Mouse (Mus musculus) CD4-positive, CD25-positive, alpha-beta regulatory T cell, adult 4 months (primary cell): ENCODE measurements around the gene Btg4. TPM values are rescaled to one million over a fixed set of nuclear protein-coding genes. Genes with fewer than 3 reads are reported as not detected.
"Not testable (repeated sequence)": the region's sequence is repeated elsewhere in the genome, so short reads cannot be mapped to it uniquely, and the experiment has no call there.

Source experiments
- ATAC-seq: one replicate; pipeline ENCODE4 v1.8.0; 2017
- polyA plus RNA-seq, 2 experiments: library from polyadenylated mRNA; unstranded; fragments of 100-300 nt; shearing (Covaris generic); gene quantifications; one replicate each; pipeline ENCODE4 v1.2.1; 2017

Gene Btg4
- polyA plus RNA-seq, 2 experiments from 2014 or later = not detected

DNA sequence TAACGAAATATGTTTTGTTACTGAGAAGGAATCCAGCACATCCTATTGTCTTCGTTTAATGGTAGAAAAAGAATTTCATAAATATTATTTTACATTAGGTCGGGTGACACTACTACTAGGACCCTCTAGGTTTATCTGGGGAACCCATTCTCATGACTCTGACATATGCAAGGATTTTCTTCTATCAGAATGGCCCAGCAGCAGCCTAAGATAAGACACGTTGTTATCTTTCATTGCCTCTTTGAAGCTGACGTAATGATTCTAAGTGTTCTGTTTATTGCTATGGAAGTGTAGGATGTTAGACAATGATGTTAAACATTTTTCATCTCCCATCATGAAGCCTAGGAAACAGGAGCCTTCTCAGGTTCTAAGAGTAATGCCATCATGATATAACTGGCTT lies 33.0 kb downstream of the Btg4 start:
- no peak for ATAC-seq

DNA sequence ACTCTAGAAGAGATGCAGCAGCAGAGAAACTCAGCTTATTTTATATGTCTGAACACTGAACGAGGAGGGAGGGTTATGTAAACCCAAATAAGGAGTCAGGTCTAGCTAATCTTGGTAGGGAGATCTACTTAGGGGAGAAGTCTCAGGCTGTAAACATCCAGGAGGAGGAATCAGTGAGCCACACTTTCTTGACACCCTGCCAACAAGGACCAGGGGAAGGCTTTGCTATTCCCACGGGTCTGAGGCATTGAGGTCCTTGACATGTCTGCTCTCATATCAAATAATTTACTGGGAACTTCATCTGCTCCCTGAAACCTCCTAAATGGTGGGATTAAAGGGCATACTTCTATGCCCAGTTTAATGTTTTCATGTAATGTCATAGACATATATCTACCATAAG lies 35.6 kb downstream of the Btg4 start:
- no peak for ATAC-seq

DNA sequence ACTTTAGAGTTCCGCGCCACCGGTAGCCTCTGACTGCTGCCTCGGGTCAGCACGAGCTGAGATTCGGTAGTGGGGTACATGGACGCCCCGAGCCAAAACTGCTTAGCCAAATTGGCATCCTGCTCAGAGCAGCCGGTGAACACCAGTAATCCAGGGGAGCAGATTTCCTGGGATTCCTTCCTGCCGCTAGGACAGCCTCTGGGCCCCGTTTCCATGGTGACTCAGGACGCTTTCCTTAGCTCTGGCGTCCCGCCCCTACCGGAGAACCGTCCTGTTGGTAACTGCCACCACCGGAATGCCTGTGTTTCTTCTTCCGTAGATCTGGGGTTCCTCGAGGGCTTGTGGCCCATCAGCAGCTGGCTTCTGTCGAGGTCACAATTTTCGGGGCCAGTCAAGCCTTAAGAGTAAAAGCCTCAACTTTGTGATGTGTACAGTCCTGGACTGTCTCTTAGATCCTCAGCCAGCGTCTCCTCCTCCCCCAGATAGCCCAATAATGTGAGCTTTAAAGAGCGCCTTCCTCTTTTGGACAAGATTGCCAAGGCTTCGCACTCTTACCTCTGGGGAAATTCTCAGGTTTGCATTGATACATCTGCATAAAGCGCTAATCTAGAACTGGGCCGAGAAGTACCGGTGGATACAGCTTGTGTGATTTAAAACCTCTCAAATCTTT lies 41.2 kb downstream of the Btg4 start, which contains the start of gene 4833427G06Rik:
TSS of gene 4833427G06Rik (minus strand) at position 323 of the 670 bp plus-strand sequence.
- ATAC-seq = no peak

DNA sequence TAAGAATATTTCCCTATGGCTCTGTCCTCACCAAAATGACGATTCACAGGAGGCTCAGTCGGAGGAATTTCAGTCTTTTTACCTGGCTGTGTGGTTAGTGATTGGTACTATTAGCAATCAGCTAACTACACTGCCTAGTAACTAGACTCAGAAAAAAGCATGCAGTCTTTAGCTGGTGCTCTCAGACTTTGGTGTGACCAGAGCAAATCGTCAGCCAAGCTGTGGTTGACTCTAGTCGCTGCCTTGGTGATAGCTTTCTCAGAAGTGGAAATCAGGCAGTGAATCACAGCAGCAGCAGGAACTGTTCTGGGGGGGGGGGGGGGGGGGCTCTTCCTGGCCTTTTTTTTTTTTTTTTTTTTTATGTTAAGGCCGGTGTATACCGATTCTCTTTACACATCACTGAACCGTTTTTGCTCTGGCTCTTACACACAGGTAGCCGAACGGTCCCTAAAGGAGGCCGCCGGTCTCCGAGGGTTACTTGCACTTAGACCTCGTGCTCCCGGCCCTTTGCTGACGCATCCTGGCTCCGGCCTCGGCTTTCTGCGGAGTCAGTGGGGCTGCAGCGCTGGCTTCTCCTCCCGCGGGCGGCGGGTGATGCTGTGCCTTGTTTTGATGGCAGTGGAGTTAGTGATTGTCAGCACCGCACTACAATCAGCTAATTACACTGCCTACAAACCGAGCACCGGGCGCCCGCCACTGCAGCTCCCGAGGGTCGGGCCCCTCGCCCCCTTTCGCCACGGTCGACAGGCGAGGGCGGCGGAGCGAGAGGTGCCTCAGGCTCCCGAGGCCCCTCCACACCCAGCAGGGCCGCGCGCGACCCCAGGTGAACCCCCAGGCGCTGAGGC lies 42.5 kb downstream of the Btg4 start:
- ATAC-seq = no peak

DNA sequence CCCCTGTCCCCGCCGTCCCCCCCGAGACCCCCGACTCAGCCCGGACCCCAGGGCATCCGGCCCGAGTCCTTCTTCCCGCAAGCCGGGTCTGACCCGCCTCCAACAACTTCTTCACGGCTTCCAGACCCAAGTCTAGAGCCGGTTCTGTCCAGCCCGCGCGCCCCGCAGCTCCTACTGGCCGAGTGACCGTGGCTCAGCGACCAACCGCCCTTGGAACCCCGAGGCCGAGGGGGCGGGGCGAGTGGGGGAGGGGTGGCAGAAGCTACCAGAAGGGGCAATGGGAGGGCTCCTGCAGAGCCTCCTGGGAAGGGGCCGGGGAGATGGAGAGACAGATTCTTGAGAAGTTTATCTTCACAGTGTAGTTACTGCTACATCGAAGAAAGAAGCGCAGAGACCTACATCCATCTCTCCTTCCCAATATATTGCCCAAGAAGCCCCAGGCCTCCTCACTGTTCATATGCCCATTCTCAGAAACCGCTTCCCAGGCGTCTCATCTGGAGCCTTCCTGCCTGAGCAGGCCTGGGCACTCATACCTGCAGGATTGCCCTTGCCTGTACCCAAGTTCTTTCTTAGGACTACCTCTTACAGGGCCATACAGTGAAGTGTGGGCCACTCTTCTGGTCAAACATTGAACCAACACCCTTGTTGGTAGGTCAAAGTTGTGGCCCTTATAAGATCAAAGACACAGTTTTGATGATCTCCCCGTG lies 43.3 kb downstream of the Btg4 start:
- ATAC-seq = no peak

DNA sequence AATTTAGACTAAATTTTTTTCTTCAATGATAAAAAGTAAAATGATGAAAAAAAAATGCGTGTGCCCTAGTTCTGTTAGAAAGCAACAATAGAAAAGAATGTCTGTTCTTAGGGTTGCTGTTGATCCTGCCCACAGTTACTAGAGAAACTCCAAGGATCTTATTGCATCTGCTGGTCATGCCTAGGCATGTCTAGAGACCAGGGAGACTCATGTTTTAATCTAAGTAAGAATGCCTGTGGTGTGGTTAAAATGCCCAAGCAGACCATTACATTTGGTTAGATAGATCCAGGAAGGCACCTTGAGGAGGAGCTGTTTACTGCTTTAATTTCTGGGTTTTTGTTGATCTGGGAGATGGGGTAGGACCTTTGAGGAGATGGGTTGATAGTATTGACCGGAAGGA lies 45.0 kb downstream of the Btg4 start:
- ATAC-seq = no peak

DNA sequence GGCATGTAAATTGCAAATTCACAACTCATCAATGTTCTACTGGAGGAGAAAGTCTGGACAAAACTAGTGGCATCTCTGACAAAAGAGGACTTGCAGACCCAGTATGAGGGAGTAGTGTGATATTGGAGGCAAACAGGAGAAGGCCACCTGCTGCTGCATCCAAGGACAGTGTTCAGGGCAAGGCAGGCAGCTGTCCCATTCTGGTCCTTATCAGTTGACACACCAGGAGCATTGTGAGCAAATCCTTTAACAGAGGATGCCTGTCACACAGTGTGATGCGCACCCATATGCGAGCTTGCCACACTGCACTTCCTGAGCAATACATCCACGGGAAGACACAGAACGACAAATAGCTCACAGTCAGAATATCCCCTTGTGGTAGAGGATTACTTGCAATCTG lies 54.1 kb downstream of the Btg4 start:
- ATAC-seq = no peak

DNA sequence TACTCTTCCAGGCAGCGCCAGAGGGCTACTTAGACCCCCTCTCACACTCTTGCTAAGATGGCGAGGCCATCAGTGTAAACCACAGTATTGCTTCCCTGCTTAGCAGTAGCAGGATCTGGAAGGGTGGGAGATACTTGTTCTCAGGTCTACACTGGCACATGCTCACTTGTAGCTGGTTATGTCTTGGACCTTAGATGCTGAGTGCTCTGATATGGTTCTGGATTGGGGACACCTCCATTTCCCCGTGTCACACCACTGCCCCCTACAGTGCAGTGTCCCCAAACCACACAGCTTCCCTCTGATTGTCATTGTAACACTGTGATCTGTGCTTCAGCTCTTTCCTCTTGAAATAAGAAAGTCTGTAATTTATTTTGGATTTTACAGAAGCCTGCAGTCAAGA lies 76.3 kb downstream of the Btg4 start:
- ATAC-seq = no peak

DNA sequence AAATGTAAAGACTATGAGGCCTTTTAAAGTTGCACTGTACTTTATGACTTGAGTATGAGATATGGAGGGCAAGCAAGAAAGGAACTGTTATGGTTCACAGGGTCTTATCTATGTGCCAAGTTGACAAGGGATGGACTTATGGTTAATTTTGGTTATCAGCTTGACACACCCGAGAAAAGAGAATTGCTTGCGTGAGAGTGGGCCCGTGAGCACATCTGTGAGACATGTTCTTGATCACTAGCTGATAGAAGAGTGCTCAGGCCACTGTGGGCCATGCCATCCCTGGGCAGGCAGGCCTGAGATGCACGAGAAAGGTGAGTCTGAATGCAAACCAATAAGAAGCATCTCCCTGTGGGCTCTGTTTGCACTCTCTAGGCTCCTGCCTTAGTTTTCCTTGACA lies 76.7 kb downstream of the Btg4 start:
- no peak for ATAC-seq

DNA sequence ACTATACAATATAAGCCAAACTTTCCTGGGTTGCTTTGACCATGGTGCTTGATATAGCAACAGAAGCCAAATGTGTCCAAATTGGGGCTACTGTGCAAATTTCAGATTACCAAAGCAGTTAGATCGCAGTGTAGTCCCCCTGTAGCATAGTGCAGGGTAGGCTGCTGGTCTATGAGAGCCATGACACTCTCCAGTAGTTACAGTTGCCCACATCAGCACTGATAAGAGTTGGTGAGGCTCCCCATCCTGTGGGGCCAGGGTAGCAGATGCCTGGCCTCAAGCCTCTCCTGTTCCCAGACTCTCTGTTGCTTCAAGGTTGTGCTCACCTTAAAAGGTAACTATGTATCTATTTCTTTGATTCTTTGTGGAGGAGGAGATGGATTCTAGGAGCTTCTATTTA lies 77.1 kb downstream of the Btg4 start:
- no peak for ATAC-seq

DNA sequence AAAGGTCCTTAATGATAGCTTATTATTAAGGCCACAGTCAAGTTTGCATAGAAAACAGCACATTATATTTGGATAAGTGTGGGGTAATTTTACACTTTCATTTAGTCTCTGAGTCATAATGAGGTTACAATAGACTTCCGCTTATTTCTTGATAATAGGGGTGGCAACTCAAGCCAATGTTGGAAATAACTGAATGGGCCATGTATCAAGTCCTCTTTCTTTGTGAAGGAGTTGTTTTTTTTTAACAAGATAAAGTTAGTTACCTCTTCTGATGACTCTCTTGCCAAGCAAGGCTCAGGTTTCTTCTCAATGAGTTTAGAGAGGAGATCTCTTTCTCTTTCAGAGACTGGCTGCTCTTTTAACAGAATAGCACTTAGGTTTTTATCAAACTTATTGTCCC lies 77.6 kb downstream of the Btg4 start:
- ATAC-seq = no peak

DNA sequence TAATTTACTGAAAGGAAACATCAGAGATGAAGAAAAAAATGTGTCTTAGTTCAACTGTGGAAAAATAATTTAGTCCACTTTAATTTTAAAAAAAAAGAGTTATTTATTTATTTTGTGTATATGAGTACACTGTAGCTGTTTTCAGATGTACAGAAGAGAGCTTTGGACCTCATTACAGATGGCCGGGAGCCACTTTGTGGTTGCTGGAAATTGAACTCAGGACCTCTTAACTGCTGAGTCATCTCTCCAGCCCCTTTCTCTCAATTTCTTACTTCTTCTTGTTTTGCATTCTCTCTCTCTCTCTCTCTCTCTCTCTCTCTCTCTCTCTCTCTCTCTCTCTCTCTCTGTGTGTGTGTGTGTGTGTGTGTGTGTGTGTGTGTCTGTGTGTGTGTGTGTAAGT lies 78.7 kb downstream of the Btg4 start:
- ATAC-seq = not testable (repeated sequence)

DNA sequence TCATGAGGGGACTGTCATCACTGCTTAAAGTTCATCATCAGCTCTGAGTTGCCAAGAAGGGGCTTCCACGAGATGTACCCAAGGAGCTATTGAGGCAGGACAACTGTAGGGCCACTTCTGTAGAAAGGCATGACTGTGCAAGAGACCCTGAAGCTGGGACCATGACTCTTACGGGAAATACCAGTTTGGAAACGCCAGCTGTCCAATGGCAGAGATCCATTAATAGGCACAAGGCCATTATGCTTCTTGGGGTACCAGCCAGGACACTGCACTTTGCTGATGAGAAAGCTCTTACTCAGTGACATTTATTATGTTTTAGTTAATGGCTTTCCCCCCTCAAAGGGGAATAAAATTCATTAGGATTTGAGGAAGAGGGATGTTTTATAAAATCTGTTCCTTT lies 80.0 kb downstream of the Btg4 start:
- no peak for ATAC-seq

DNA sequence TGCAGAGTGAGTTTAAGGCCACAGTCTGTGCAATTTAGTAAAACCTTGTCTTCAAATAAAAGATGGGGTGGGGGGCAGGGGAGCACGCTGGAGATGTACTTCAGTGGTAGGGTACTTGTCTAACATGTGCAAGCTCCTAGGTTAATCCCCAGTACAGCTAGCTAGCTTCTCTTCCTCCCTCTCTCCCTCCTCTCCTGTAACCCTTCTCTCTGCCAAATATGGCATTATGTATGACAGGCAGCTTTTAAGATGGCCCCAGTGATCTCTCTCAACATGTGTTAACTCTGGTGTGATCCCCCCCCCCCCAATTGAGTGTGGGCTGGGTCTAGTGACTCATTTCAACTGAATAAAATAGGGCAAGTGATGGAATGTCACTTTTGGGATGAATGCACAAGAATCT lies 82.7 kb downstream of the Btg4 start:
- no peak for ATAC-seq

DNA sequence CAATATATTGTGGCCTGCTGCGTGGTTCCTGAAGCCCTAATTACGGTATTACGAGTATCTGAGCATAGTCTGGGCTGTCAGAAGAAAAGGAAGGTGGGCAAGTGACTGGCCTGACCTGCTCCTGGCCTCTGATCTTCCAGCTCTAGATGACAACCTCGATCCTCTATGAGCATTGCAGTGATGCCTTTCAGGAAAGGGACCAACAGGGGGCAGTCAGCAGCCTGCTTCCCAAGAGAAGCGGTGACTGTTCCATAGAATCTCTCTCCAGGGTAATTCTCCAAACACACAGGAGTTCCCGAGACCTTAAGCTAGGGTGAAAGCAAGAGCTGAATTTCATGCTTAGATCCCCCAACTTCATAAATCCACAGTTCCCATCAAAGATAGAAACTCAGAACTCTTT lies 83.5 kb downstream of the Btg4 start:
- ATAC-seq = no peak

DNA sequence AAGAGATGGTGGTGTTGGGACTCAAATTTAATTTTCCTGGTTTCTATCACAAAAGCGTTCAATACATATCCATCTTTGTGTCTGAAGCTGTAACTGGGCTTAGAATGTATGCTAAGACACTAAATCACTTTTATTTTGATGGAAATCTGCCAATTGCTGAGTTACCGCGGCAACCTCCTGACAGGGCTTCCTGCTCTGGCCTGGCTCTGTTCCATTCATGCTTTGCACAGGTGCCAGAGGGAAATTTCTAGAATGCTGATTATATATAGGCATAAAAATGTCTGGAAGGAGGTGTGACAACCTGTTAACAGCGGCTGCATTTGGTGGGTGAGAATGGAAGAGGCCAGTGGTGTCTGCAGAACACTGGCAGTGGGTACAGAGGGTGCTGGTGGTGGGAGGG lies 85.8 kb downstream of the Btg4 start:
- ATAC-seq = no peak

DNA sequence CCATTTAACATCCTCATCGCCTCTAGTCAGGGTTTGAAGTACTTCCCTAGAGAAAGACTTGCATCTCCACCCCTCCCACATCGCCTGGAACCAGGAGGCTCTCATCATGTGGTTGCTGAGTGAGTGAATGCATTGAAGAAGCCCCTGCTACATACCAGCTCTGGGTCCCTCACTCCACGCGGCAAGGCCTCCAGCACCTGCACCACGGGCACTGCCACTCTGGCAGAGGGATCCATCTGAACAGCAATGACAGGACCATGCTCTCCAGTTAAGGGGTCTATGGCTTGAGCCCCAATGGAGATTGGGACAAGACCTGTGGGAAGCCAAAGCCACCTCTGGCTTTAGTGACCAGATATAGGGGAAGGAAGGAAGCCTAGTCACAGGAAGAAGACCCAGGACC lies 86.6 kb downstream of the Btg4 start:
- ATAC-seq = no peak

DNA sequence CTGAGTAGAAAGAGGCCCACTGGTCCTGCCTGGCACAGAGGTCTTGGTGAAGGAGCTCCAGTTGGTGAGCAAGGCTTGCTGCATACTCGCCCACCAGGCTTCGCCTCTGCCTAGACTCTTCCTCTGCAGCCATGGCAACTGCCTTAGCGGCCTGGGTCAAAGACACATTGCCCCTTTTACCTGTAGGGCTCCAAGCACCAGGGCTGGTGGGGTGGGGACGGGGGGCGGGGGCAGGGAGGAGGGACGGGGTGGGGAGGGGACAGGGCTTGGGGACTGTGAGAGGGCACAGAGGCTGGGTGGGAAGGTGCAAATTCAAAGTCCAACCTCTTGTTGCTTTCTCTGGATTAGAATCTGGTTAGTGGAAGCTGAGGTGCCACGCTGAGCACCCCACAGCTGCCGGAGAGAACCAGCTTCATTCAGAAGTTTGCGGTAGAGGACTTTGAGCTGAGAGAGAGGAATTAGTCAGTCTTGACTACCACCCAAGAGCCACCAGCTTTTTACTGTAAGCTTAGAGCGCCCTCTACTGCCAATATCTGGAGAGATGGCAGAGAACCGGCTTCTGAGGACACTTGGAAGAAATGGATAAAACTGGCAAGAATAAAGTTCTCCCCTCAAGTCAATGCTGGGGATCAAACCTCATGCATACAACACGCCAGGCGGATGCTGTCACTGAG lies 91.5 kb downstream of the Btg4 start:
- ATAC-seq = peak; percentile 45

DNA sequence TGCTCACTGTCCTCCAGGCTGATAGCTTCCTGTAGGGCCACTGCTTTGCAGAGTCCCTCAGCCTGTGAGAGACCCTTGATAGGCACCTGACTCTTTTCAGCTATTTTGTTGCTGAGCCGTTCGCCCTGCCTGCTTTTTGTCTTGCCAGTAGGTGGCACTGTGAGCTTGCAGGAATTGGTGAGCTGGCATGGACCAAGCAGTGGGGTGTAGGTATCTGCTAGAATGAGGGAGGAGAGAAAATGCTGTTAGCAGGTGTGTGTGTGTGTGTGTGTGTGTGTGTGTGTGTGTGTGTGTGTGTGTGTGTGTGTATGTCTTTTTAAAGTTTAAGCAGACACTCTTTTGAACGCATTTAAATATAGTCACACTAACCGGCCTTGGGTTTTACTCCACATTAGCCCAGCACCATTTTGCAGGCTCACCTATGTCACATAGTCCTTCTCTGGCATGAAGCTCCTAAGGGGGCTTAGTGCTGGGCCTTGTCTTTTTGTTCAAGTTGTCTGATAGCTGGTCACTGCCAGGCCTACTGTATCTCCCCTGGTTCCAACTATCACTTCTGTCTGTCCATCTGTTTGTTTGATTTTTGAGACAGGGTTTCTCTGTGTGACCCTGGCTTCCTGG lies 101.2 kb downstream of the Btg4 start:
- peak; percentile 78 for ATAC-seq

DNA sequence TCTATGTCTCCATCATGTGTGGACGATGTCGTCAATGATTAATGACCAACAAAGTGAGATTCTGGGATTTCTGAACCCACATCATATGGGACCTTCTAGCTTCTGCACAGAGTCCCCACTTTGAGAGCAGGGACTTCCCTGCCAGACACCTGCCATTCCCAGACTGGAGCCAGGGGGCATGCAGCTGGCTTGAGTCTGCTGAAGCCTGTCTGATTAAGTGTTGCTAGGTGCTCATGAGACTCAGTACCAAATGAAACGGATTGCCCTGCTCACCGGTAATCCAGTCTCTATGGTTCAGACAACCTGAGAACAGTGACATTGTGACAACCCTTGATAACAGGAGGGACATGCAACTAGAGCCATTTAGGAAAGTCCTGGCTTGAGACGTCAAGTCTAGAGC lies 103.3 kb downstream of the Btg4 start:
- no peak for ATAC-seq

DNA sequence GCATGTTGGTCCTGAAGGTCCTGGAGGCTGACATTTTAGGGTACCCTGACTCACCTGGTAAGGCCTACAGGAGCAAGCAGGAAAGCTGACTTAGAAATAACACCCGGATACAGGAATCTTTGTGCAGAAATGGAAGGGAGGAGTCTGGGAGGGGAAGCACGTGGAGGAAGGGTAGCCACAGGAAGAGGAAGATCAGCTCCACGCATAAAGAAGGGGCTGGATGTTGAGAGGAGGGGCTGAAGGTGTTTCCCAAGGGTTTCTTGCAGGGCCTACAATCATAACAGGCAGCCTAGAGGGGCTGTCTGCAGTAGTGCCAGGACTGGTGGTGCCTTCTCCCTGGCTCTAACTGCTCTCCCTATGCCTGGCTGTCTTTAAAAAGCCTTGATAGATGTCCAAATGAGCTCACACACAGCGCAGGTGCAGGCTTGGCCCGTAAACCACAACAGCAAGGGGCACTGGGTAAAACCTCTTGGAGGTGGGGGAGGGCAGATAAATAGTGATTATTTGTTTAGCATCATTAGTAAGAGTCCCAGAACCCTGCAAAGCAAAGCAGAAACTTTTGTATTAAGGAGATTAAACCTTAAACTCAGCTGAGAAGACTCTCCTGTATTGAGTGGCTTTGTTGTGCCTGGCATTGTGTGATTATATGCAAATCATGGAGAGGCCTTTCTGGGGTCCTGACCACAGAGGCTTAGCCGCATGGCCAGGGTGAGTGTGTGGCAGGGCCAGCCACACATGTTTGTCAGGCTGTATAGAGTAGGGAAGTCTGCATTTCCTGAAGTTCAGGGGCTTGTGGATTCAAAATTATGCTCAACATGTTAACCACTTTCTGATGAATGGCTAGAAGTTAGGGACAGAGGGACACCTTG lies 104.8 kb downstream of the Btg4 start, which contains the start of gene Gm32742:
TSS of gene Gm32742 (minus strand) at position 206 of the 869 bp plus-strand sequence.
- no peak for ATAC-seq
